12 mouse cellular contexts compared by ENCODE assay signal in genomic region chr3:31260964-31261346, GRCm38 (mm10). TPM values are rescaled to one million over a fixed set of nuclear protein-coding genes. Genes with fewer than 3 reads are reported as not detected.
A peak's percentile ranks its signal among the peaks of the same experiment; 100 is the strongest.
DNase-seq lines count a peak whose midpoint lies in the region; ATAC-seq lines count a peak whose summit lies in the region.
"Had no signal": no experiment of that assay in that cellular context is flagged by ENCODE, and none has a peak within 500 bp of the region (broad histone marks: within the 10 kb centered on the region; RNA-seq: fewer than 3 reads in every experiment).

No protein-coding gene starts in this region.

- no peaks in the 10 kb centered on the region for H3K27me3 ChIP-seq in heart, embryonic 10.5 days (ENCODE audit: insufficient read depth, poor library complexity, severe bottlenecking)
- H3K27me3 ChIP-seq in kidney, embryonic 16.5 days (ENCODE audit: insufficient read depth, low read length), result no peaks in the 10 kb centered on the region
- H3K27me3 ChIP-seq in embryonic facial prominence, embryonic 11.5 days (ENCODE audit: control insufficient read depth, insufficient read depth, low read length), result no peaks in the 10 kb centered on the region
- H3K27me3 ChIP-seq in limb, embryonic 10.5 days (ENCODE audit: low read depth, poor library complexity, severe bottlenecking), result no peaks in the 10 kb centered on the region

- no peaks in the 10 kb centered on the region for H3K36me3 ChIP-seq in heart, embryonic 10.5 days
- H3K36me3 ChIP-seq in kidney, embryonic 16.5 days (ENCODE audit: insufficient read depth, low read length), result no peaks in the 10 kb centered on the region
- H3K36me3 ChIP-seq in embryonic facial prominence, embryonic 11.5 days (replicated peaks; ENCODE audit: control insufficient read depth, insufficient read depth, low read depth, low read length), result no peaks in the 10 kb centered on the region
- H3K36me3 ChIP-seq in limb, embryonic 10.5 days, result no peaks in the 10 kb centered on the region

- H3K9ac ChIP-seq in kidney, embryonic 16.5 days (replicated peaks; ENCODE audit: low read length), result no peak overlapping the region
- H3K9ac ChIP-seq in embryonic facial prominence, embryonic 11.5 days (replicated peaks; ENCODE audit: low read length), result no peak overlapping the region

- H3K4me2 ChIP-seq in kidney, embryonic 16.5 days (replicated peaks; ENCODE audit: low read depth, low read length), result no peak overlapping the region
- no peak overlapping the region for H3K4me2 ChIP-seq in embryonic facial prominence, embryonic 11.5 days (ENCODE audit: low read depth, low read length)
- H3K4me2 ChIP-seq: heart, embryonic 11.5 days had no signal

- no peak overlapping the region for H3K4me3 ChIP-seq in heart, embryonic 10.5 days
- H3K4me3 ChIP-seq in kidney, embryonic 16.5 days (ENCODE audit: low read length), result no peak overlapping the region
- H3K4me3 ChIP-seq in embryonic facial prominence, embryonic 11.5 days (ENCODE audit: low read depth, low read length), result no peak overlapping the region
- H3K4me3 ChIP-seq in limb, embryonic 10.5 days, result no peak overlapping the region

- peak overlapping the region; percentile 75 for H3K27ac ChIP-seq in heart, embryonic 10.5 days
- H3K27ac ChIP-seq in kidney, embryonic 16.5 days (ENCODE audit: low read length), result peak overlapping the region; percentile 86
- H3K27ac ChIP-seq in embryonic facial prominence, embryonic 11.5 days (replicated peaks; ENCODE audit: low read depth, low read length), result 0 out of 2 replicates have a peak overlapping the region, but pooled peaks have one; percentile 11
- peak overlapping the region; percentile 90 for H3K27ac ChIP-seq in limb, embryonic 10.5 days

- ATAC-seq in kidney, embryonic 16.5 days (ENCODE audit: low FRiP score, low TSS enrichment), result peak; percentile 60
- ATAC-seq in embryonic facial prominence, embryonic 11.5 days (replicated peaks; ENCODE audit: insufficient number of reproducible peaks, low FRiP score, low TSS enrichment, low read depth), result 0 out of 2 replicates have a peak, but pooled peaks have one; percentile 25
- ATAC-seq: inflammation-experienced regulatory T-cells, adult 6 months had no signal

- H3K9me3 ChIP-seq in heart, embryonic 10.5 days, result no peaks in the 10 kb centered on the region
- no peaks in the 10 kb centered on the region for H3K9me3 ChIP-seq in kidney, embryonic 16.5 days (ENCODE audit: low read length)
- H3K9me3 ChIP-seq in embryonic facial prominence, embryonic 11.5 days (replicated peaks; ENCODE audit: control insufficient read depth, low read length), result no peaks in the 10 kb centered on the region
- H3K9me3 ChIP-seq in limb, embryonic 10.5 days (replicated peaks), result no peaks in the 10 kb centered on the region

- DNase-seq in heart, embryonic 10.5 days (ENCODE audit: low spot score), result no peak
- DNase-seq in heart, adult 18-20 months, result no peak
- DNase-seq in kidney, postnatal 14 days, result no peak
- no peak for DNase-seq in embryonic facial prominence, embryonic 11.5 days (ENCODE audit: low spot score)
- no peak for DNase-seq in limb, embryonic 10.5 days (ENCODE audit: low spot score)
- DNase-seq in thymus, postnatal 0 days (ENCODE audit: low spot score), result no peak
- DNase-seq in spleen, adult 18-20 months, result no peak
- DNase-seq: gastrocnemius, postnatal 10 days; thymus, adult 18-20 months had no signal

- peaks cover 18% of the 10 kb centered on the region for H3K4me1 ChIP-seq in heart, embryonic 10.5 days
- peaks cover 30% of the 10 kb centered on the region for H3K4me1 ChIP-seq in kidney, embryonic 16.5 days (ENCODE audit: insufficient read depth, low read length)
- peaks cover 3% of the 10 kb centered on the region; the same call in 1 of the 2 replicates for H3K4me1 ChIP-seq in embryonic facial prominence, embryonic 11.5 days (ENCODE audit: control insufficient read depth, insufficient read depth, low read length)
- H3K4me1 ChIP-seq in limb, embryonic 10.5 days, result peaks cover 34% of the 10 kb centered on the region

- 52% methylated on average over 3 of the region's 3 CpGs for WGBS in heart, embryonic 10.5 days
- 35% methylated on average over 3 of the region's 3 CpGs for WGBS in kidney, embryonic 16.5 days
- 27% methylated on average over 3 of the region's 3 CpGs for WGBS in embryonic facial prominence, embryonic 11.5 days
- 45% methylated on average over 3 of the region's 3 CpGs for WGBS in limb, embryonic 10.5 days

RNA-seq across cellular contexts. Expression of gene Slc7a14, which starts 49.2 kb away (rescaled TPM):
- 0.43 and 0.46 TPM in 2 replicates for polyA plus RNA-seq in heart, embryonic 10.5 days (2016; fragmentation: Nextera tagmentation; extraction: Ambion mirVana)
- total RNA-seq in heart, adult 18-20 months (2021), result not detected
- 0.14 and 0.24 TPM in 2 replicates for polyA plus RNA-seq in kidney, embryonic 16.5 days (2015; fragmentation: Nextera tagmentation; extraction: Ambion mirVana)
- 0.15 and 0.28 TPM in 2 replicates for polyA plus RNA-seq in embryonic facial prominence, embryonic 11.5 days (2014; fragmentation: Nextera tagmentation; extraction: Ambion mirVana)
- polyA plus RNA-seq in limb, embryonic 10.5 days (2016; fragmentation: Nextera tagmentation; extraction: Ambion mirVana), result 0.09 and 0.15 TPM in 2 replicates
- 0.01 and 0.04 TPM in 2 replicates for polyA plus RNA-seq in thymus, postnatal 0 days (2015; fragmentation: Nextera tagmentation; extraction: Ambion mirVana)

Comparison
In these comparisons a context has a peak if more than half of its experiments do, and no peak if none do; other contexts are left out.
1. H3K27ac ChIP-seq: peak in every context shown above with its lines; median percentile 90 in limb, embryonic 10.5 days; 86 in kidney, embryonic 16.5 days; 75 in heart, embryonic 10.5 days; 11 in embryonic facial prominence, embryonic 11.5 days.